Mouse (Mus musculus) G1E (cell line): ENCODE measurements around the gene Slc39a7. TPM values are rescaled to one million over a fixed set of nuclear protein-coding genes. Genes with fewer than 3 reads are reported as not detected.
A peak's percentile ranks its signal among the peaks of the same experiment; 100 is the strongest.
"Not testable (repeated sequence)": the region's sequence is repeated elsewhere in the genome, so short reads cannot be mapped to it uniquely, and the experiment has no call there.

ENCODE experiments used
- ATAC-seq: 2 replicates; pipeline ENCODE4 v1.8.0; 2016; ENCODE audit warnings: mild to moderate bottlenecking; ENCODE audit not compliant: insufficient number of reproducible peaks, poor library complexity, low FRiP score, severe bottlenecking; ENCODE audit errors: extremely low read depth
- DNase-seq: peaks from one replicate; pipeline ENCODE4 v3.0.0; 2012; ENCODE audit warnings: low spot score
- H3K27me3 ChIP-seq: 2 replicates; pipeline ENCODE4 v1.6.1; 2012; ENCODE audit warnings: mild to moderate bottlenecking, low read length, inconsistent platforms; ENCODE audit not compliant: insufficient read depth
- H3K36me3 ChIP-seq: replicated peaks from 2 replicates; pipeline ENCODE3; 2012; ENCODE audit warnings: mild to moderate bottlenecking, inconsistent platforms
- H3K4me1 ChIP-seq: 2 replicates; pipeline ENCODE4 v1.6.1; 2012; ENCODE audit warnings: low read depth, low read length, inconsistent platforms, mixed read lengths; ENCODE audit not compliant: insufficient read depth
- H3K4me3 ChIP-seq: 2 replicates; pipeline ENCODE4 v1.5.1; 2012; ENCODE audit warnings: low read depth, mild to moderate bottlenecking, inconsistent platforms, low read length, moderate library complexity, mixed read lengths
- H3K9me3 ChIP-seq: replicated peaks from 2 replicates; pipeline ENCODE4 v1.6.1; 2012; ENCODE audit warnings: inconsistent platforms
- CTCF ChIP-seq: IDR thresholded peaks from 2 replicates; pipeline ENCODE4 v1.5.1; 2012; ENCODE audit warnings: low read depth, low read length, inconsistent platforms, mixed read lengths
- GATA1 ChIP-seq: IDR thresholded peaks from 2 replicates; pipeline ENCODE4 v1.6.1; 2012; ENCODE audit warnings: borderline replicate concordance, low read length, inconsistent platforms, mixed read lengths
- GATA2 ChIP-seq: IDR thresholded peaks from 2 replicates; pipeline ENCODE4 v1.6.1; 2012; ENCODE audit warnings: low read depth, low read length, inconsistent platforms, borderline replicate concordance
- POLR2AphosphoS5 ChIP-seq: IDR thresholded peaks from 2 replicates; pipeline ENCODE4 v1.6.1; 2012; ENCODE audit warnings: low read depth, low read length, inconsistent platforms; ENCODE audit not compliant: insufficient replicate concordance
- TAL1 ChIP-seq: conservative IDR thresholded peaks from 2 replicates; pipeline ENCODE4 v1.6.1; 2012; ENCODE audit warnings: low read depth, low read length, inconsistent platforms, mixed read lengths
- polyA plus RNA-seq: library from polyadenylated mRNA; stranded (reverse); fragments of >175 nt; gene quantifications from 2 replicates; pipeline ENCODE4 v1.2.3, GENCODE M21; 2012
- total RNA-seq, 2 experiments: library from RNA; stranded (forward) in 1 of 2; stranded (reverse) in 1 of 2; fragments of 200-1000 nt in 1 of 2; fragments of >200 nt in 1 of 2; fragmentation: Nextera tagmentation in 1 of 2; gene quantifications; 2 replicates each; pipeline ENCODE4 v1.2.3; 2014 to 2017

Slc39a7 gene
- total and polyA plus RNA-seq, 3 experiments = 17.5 to 98.1 (median 58.0) TPM

DNA sequence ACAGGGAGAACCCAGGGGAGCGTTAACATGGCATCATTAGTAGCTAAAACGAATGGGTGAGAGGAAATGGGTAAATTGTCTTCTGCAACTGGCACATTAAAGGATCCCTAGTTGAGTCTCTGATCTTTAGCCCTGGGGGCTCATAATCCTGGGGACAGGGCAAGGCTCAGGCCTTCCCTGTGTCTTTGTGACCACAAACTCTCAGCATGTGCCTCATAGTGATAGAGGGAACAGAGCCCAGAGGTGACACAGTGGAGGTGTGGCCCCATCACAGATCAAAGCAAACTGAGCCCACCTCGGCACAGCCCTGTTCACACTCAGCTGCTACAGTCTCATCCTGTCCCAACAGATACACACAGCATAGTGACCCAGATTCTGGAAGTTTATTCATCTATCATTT, 35.8 kb downstream of the Slc39a7 start:
- DNase-seq (no peak), ATAC-seq (no peak)
- Histone ChIP-seq H3K9me3 (peaks cover 12% of the 10 kb centered on the region), H3K4me3 (no peak overlapping the region), H3K36me3 (no peaks in the 10 kb centered on the region), H3K27me3 (peaks cover 22% of the 10 kb centered on the region), H3K4me1 (peaks cover 6% of the 10 kb centered on the region; the same call in 1 of the 2 replicates)
- TF ChIP-seq POLR2AphosphoS5 = no peak
- no peak for TF ChIP-seq CTCF
- TF ChIP-seq GATA1 = no peak
- TF ChIP-seq TAL1 = no peak

- peaks cover 8% of the 10 kb centered on the region for H3K9me3 ChIP-seq
- TF ChIP-seq TAL1 (no peak), CTCF (no peak), GATA2 (no peak), POLR2AphosphoS5 (no peak), GATA1 (no peak)
- no peak overlapping the region for H3K4me3 ChIP-seq
- ATAC-seq (no peak), DNase-seq (no peak)
- no peaks in the 10 kb centered on the region for H3K36me3 ChIP-seq
- H3K27me3 ChIP-seq = peaks cover 15% of the 10 kb centered on the region
- H3K4me1 ChIP-seq = peaks cover 6% of the 10 kb centered on the region; the same call in 1 of the 2 replicates
These were observed 36.5 kb downstream of the Slc39a7 start for GRCm38 (mm10) chr17:33994959-33995358.

- no peak for DNase-seq
- Histone ChIP-seq H3K27me3 (peaks cover 18% of the 10 kb centered on the region), H3K4me1 (peaks cover 6% of the 10 kb centered on the region; the same call in 1 of the 2 replicates), H3K9me3 (no peaks in the 10 kb centered on the region), H3K36me3 (no peaks in the 10 kb centered on the region), H3K4me3 (no peak overlapping the region)
- ATAC-seq = no peak
- TF ChIP-seq TAL1 (no peak), CTCF (peak; percentile 62)
These were observed 39.5 kb downstream of the Slc39a7 start for GRCm38 (mm10) chr17:33991788-33992664.

DNA sequence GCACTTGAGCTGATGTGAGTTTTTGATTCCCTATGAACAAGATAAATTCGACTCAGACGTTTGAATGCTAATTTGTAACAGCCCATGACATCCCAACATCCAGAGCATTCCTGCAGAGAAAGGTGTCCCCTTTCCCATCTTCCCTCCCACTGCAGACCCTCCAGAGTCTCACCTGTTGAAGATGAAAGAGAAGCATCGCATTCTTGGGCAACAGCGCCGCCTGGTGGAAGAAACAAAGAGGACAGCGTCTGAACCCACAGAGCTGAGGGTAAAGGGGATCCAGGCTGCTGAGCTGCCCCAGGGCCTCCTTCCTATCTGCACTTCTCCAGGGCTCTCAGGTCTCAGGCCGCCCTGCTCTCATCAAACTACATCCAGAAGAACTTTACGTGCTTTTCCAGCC, 49.3 kb downstream of the Slc39a7 start:
- not testable (repeated sequence) for H3K4me3 ChIP-seq, H3K36me3 ChIP-seq, DNase-seq, H3K9me3 ChIP-seq, ATAC-seq
- Histone ChIP-seq H3K4me1 (peaks cover 47% of the 10 kb centered on the region), H3K27me3 (peaks cover 15% of the 10 kb centered on the region)
- peak; percentile 36 for TF ChIP-seq CTCF

GRCm38 (mm10) chr17:33981192-33981909, 50.1 kb downstream of the Slc39a7 start:
- not testable (repeated sequence) for H3K9me3 ChIP-seq, H3K36me3 ChIP-seq
- TF ChIP-seq CTCF = peak; percentile 27; the same call in 1 of the 2 replicates
- Histone ChIP-seq H3K27me3 (peaks cover 15% of the 10 kb centered on the region), H3K4me1 (peaks cover 48% of the 10 kb centered on the region), H3K4me3 (peak overlapping the region; percentile 73)
- ATAC-seq = peak; percentile 61; the same call in 1 of the 2 replicates
- peak; percentile 47 for DNase-seq

- TF ChIP-seq POLR2AphosphoS5 (no peak), GATA2 (no peak)
- peaks cover 48% of the 10 kb centered on the region for H3K4me1 ChIP-seq
- H3K27me3 ChIP-seq = peaks cover 11% of the 10 kb centered on the region
- ATAC-seq (no peak), DNase-seq (no peak)
- no peaks in the 10 kb centered on the region for H3K9me3 ChIP-seq
- H3K36me3 ChIP-seq = peaks cover 6% of the 10 kb centered on the region
- H3K4me3 ChIP-seq = peak overlapping the region; percentile 73; the same call in 1 of the 2 replicates
These were observed 51.1 kb downstream of the Slc39a7 start for GRCm38 (mm10) chr17:33980181-33981035.
